Mouse (Mus musculus) v-Abl transformed pro-B cells (cell line): ENCODE results near the gene Olfr490.

Experiments
- in situ Hi-C, 2 experiments: fragments of 400-800 bp; cut with MboI; formaldehyde crosslinking; loops; one replicate each; pipeline ENCODE4 v1.15.1; 2025; ENCODE audit not compliant: unreplicated experiment in 2 of 2

Olfr490 gene

GRCm38 (mm10) chr7:108288834-108289233, at the start of gene Olfr490:
Olfr490 (minus strand) TSS chr7:108288934.
- in situ Hi-C loops = no loop called here

GRCm38 (mm10) chr7:108323574-108323973, 34.8 kb upstream of the Olfr490 start, which contains the start of gene Olfr492:
Olfr492 (minus strand) TSS chr7:108323674.
- in situ Hi-C loops = no loop called here

GRCm38 (mm10) chr7:108313151-108313550, 24.4 kb upstream of the Olfr490 start, which contains the start of gene Olfr491:
Olfr491 (plus strand) TSS chr7:108313451.
- in situ Hi-C loops = no loop called here

- in situ Hi-C loops = no loop called here
These were observed 30.5 kb downstream of the Olfr490 start, which contains the start of gene Olfr488 for GRCm38 (mm10) chr7:108258247-108258646. Olfr488 (minus strand) TSS chr7:108258347.
